Mouse (Mus musculus) thymus, postnatal 25 days (tissue): ENCODE results near the gene Nutf2-ps1.

Source experiments
- DNase-seq: peaks from one replicate; pipeline ENCODE4 v3.0.0; 2022

Nutf2-ps1 gene

GRCm38 (mm10) chr19:53568553-53568952 lies 20.3 kb downstream of the Nutf2-ps1 start:
- DNase-seq: no peak

- DNase-seq: no peak
Measured at GRCm38 (mm10) chr19:53567864-53568263, 21.0 kb downstream of the Nutf2-ps1 start.

GRCm38 (mm10) chr19:53565565-53566277 lies 23.1 kb downstream of the Nutf2-ps1 start:
- DNase-seq: no peak

GRCm38 (mm10) chr19:53564174-53564573 lies 24.7 kb downstream of the Nutf2-ps1 start:
- DNase-seq: no peak

- DNase-seq: no peak
Measured at GRCm38 (mm10) chr19:53560436-53560835, 28.4 kb downstream of the Nutf2-ps1 start.

GRCm38 (mm10) chr19:53557267-53557936 lies 31.5 kb downstream of the Nutf2-ps1 start:
- peak; percentile 62 for DNase-seq

- DNase-seq: no peak
Measured at GRCm38 (mm10) chr19:53556841-53557240, 32.0 kb downstream of the Nutf2-ps1 start.

- no peak for DNase-seq
Measured at GRCm38 (mm10) chr19:53554981-53555616, 33.8 kb downstream of the Nutf2-ps1 start.

GRCm38 (mm10) chr19:53554402-53554801 lies 34.5 kb downstream of the Nutf2-ps1 start:
- DNase-seq: no peak

GRCm38 (mm10) chr19:53552795-53553194 lies 36.1 kb downstream of the Nutf2-ps1 start:
- DNase-seq: no peak

- DNase-seq: no peak
Measured at GRCm38 (mm10) chr19:53552216-53552786, 36.6 kb downstream of the Nutf2-ps1 start.

GRCm38 (mm10) chr19:53550972-53551371 lies 37.9 kb downstream of the Nutf2-ps1 start:
- no peak for DNase-seq

GRCm38 (mm10) chr19:53547597-53547996 lies 41.3 kb downstream of the Nutf2-ps1 start:
- DNase-seq: no peak

- DNase-seq: no peak
Measured at GRCm38 (mm10) chr19:53544923-53545561, 43.8 kb downstream of the Nutf2-ps1 start.

- no peak for DNase-seq
Measured at GRCm38 (mm10) chr19:53543602-53544001, 45.3 kb downstream of the Nutf2-ps1 start.

- no peak for DNase-seq
Measured at GRCm38 (mm10) chr19:53539296-53539695, 49.6 kb downstream of the Nutf2-ps1 start.

GRCm38 (mm10) chr19:53538796-53539195 lies 50.1 kb downstream of the Nutf2-ps1 start:
- DNase-seq: no peak
